Comparison of ENCODE assay signal across 9 mouse cellular contexts in genomic region chr15:6622512-6622911, GRCm38 (mm10).
DNase-seq lines count a peak whose midpoint lies in the region; ATAC-seq lines count a peak whose summit lies in the region.
"Had no signal": no experiment of that assay in that cellular context is flagged by ENCODE, and none has a peak within 500 bp of the region (broad histone marks: within the 10 kb centered on the region; RNA-seq: fewer than 3 reads in every experiment).

No protein-coding gene starts in this region.

- H3K27me3 ChIP-seq in lung, embryonic 16.5 days (ENCODE audit: control insufficient read depth, insufficient read depth, low read depth, low read length) = no peaks in the 10 kb centered on the region
- H3K27me3 ChIP-seq: heart, embryonic 15.5 days had no signal

- no peak overlapping the region for H3K27ac ChIP-seq in lung, embryonic 16.5 days (ENCODE audit: low read length)
- H3K27ac ChIP-seq: heart, embryonic 15.5 days had no signal

- 5% methylated on average over 5 of the region's 5 CpGs for WGBS in lung, embryonic 16.5 days

- DNase-seq in CD4-positive, CD25-positive, alpha-beta regulatory T cell, adult 2 months (ENCODE audit: low read depth, low spot score) = peak; percentile 90
- peak; percentile 77 for DNase-seq in adrenal gland, adult 2 months
- peak; percentile 91 for DNase-seq in embryo, embryonic 10.5 days (ENCODE audit: low spot score)
- DNase-seq in gastrocnemius, postnatal 4 days (ENCODE audit: low spot score in 2 of 2) = peak; percentile 63 to 79
- peak; percentile 46 to 85 for DNase-seq in layer of hippocampus, adult 8-10 months (ENCODE audit: low spot score in 2 of 2)
- peak; percentile 84 to 85 for DNase-seq in right cerebral cortex, adult 2 months (ENCODE audit: low spot score in 2 of 2)
- peak; percentile 86 for DNase-seq in urinary bladder, postnatal 14 days (ENCODE audit: low spot score)

- no peak overlapping the region for H3K4me3 ChIP-seq in lung, embryonic 16.5 days (ENCODE audit: low read length)
- H3K4me3 ChIP-seq: heart, embryonic 15.5 days had no signal

- peaks cover 10% of the 10 kb centered on the region for H3K4me1 ChIP-seq in lung, embryonic 16.5 days (replicated peaks; ENCODE audit: control insufficient read depth, insufficient read depth, low read length)

- H3K4me2 ChIP-seq in lung, embryonic 16.5 days (ENCODE audit: low read depth, low read length) = no peak overlapping the region
- H3K4me2 ChIP-seq: heart, embryonic 15.5 days had no signal

- H3K36me3 ChIP-seq in lung, embryonic 16.5 days (ENCODE audit: control insufficient read depth, insufficient read depth, low read length) = no peaks in the 10 kb centered on the region
- H3K36me3 ChIP-seq: heart, embryonic 15.5 days had no signal

- H3K9ac ChIP-seq in lung, embryonic 16.5 days (ENCODE audit: low read length) = no peak overlapping the region
- H3K9ac ChIP-seq: heart, embryonic 15.5 days had no signal

- peak; percentile 53 for ATAC-seq in lung, embryonic 16.5 days (ENCODE audit: low read depth)

- H3K9me3 ChIP-seq in lung, embryonic 16.5 days (ENCODE audit: control insufficient read depth, low read length) = no peaks in the 10 kb centered on the region
- H3K9me3 ChIP-seq: heart, embryonic 15.5 days had no signal
